8 mouse cellular contexts compared by ENCODE assay signal in genomic region chr9:51766175-51767062, GRCm38 (mm10). TPM values are rescaled to one million over a fixed set of nuclear protein-coding genes. Genes with fewer than 3 reads are reported as not detected.
DNase-seq lines count a peak whose midpoint lies in the region; ATAC-seq and TF ChIP-seq lines count a peak whose summit lies in the region.

No protein-coding gene starts in this region.

- H3K4me2 ChIP-seq in heart, embryonic 12.5 days, result peak overlapping the region; percentile 94
- peak overlapping the region; percentile 95 for H3K4me2 ChIP-seq in embryonic facial prominence, embryonic 14.5 days (ENCODE audit: low read depth, low read length)
- peak overlapping the region; percentile 98 for H3K4me2 ChIP-seq in intestine, postnatal 0 days (replicated peaks; ENCODE audit: low read depth)
- peak overlapping the region; percentile 93 for H3K4me2 ChIP-seq in lung, embryonic 15.5 days

- TF ChIP-seq CTCF in intestine, postnatal 0 days (IDR thresholded peaks at IDR 0.05; ENCODE audit: low read depth), result no peak

- H3K9ac ChIP-seq in heart, embryonic 12.5 days, result peak overlapping the region; percentile 60
- H3K9ac ChIP-seq in embryonic facial prominence, embryonic 14.5 days (ENCODE audit: low read depth, low read length), result peak overlapping the region; percentile 73
- peak overlapping the region; percentile 22; the same call in 1 of the 2 replicates for H3K9ac ChIP-seq in intestine, postnatal 0 days (ENCODE audit: low read depth, low read length)
- peak overlapping the region; percentile 47 for H3K9ac ChIP-seq in lung, embryonic 15.5 days

- no peak overlapping the region for H3K27ac ChIP-seq in heart, embryonic 12.5 days (ENCODE audit: poor library complexity, severe bottlenecking)
- H3K27ac ChIP-seq in embryonic facial prominence, embryonic 14.5 days (replicated peaks; ENCODE audit: low read depth, low read length), result no peak overlapping the region; the same call in 1 of the 2 replicates
- no peak overlapping the region for H3K27ac ChIP-seq in intestine, postnatal 0 days (ENCODE audit: low read depth, low read length)
- H3K27ac ChIP-seq in lung, embryonic 15.5 days, result 0 out of 2 replicates have a peak overlapping the region, but pooled peaks have one; percentile 34

- H3K9me3 ChIP-seq in heart, embryonic 12.5 days (replicated peaks), result no peaks in the 10 kb centered on the region
- H3K9me3 ChIP-seq in embryonic facial prominence, embryonic 14.5 days (ENCODE audit: control insufficient read depth, low read length), result no peaks in the 10 kb centered on the region
- no peaks in the 10 kb centered on the region for H3K9me3 ChIP-seq in intestine, postnatal 0 days (ENCODE audit: control insufficient read depth)
- no peaks in the 10 kb centered on the region for H3K9me3 ChIP-seq in lung, embryonic 15.5 days

- WGBS in heart, embryonic 12.5 days, result under 1% methylated on average over 29 of the region's 29 CpGs
- WGBS in embryonic facial prominence, embryonic 14.5 days, result 0% methylated on average over 29 of the region's 29 CpGs
- 1% methylated on average over 29 of the region's 29 CpGs for WGBS in intestine, postnatal 0 days
- 1% methylated on average over 23 of the region's 29 CpGs for WGBS in lung, embryonic 15.5 days

- H3K4me3 ChIP-seq in heart, embryonic 12.5 days, result peak overlapping the region; percentile 73
- H3K4me3 ChIP-seq in embryonic facial prominence, embryonic 14.5 days (ENCODE audit: low read depth, low read length), result peak overlapping the region; percentile 74
- H3K4me3 ChIP-seq in intestine, postnatal 0 days (ENCODE audit: low read depth, low read length), result peak overlapping the region; percentile 61
- H3K4me3 ChIP-seq in lung, embryonic 15.5 days, result peak overlapping the region; percentile 68

- no peak for ATAC-seq in heart, embryonic 12.5 days (ENCODE audit: insufficient number of reproducible peaks, low FRiP score)
- ATAC-seq in embryonic facial prominence, embryonic 14.5 days (ENCODE audit: low read depth), result no peak
- no peak for ATAC-seq in intestine, postnatal 0 days
- ATAC-seq in lung, embryonic 15.5 days (ENCODE audit: borderline replicate concordance, extremely low read depth, low FRiP score, low TSS enrichment), result no peak
- ATAC-seq in granulocyte monocyte progenitor cell, adult 5-6 weeks (replicated peaks; ENCODE audit: poor library complexity, severe bottlenecking), result no peak

- peaks cover 24% of the 10 kb centered on the region for H3K4me1 ChIP-seq in heart, embryonic 12.5 days (replicated peaks)
- H3K4me1 ChIP-seq in embryonic facial prominence, embryonic 14.5 days (ENCODE audit: control insufficient read depth, insufficient read depth, low read length), result 0 out of 2 replicates have a peak, but pooled peaks cover 3% of the 10 kb centered on the region
- H3K4me1 ChIP-seq in intestine, postnatal 0 days (replicated peaks; ENCODE audit: control insufficient read depth, insufficient read depth, low read length), result no peaks in the 10 kb centered on the region
- peaks cover 22% of the 10 kb centered on the region for H3K4me1 ChIP-seq in lung, embryonic 15.5 days

- H3K27me3 ChIP-seq in heart, embryonic 12.5 days (replicated peaks), result peaks cover 40% of the 10 kb centered on the region
- peaks cover 49% of the 10 kb centered on the region for H3K27me3 ChIP-seq in embryonic facial prominence, embryonic 14.5 days (replicated peaks; ENCODE audit: control insufficient read depth, insufficient read depth, low read length)
- H3K27me3 ChIP-seq in intestine, postnatal 0 days (replicated peaks; ENCODE audit: control insufficient read depth, insufficient read depth, low read length), result peaks cover 47% of the 10 kb centered on the region
- peaks cover 23% of the 10 kb centered on the region; the same call in 1 of the 2 replicates for H3K27me3 ChIP-seq in lung, embryonic 15.5 days

- DNase-seq in heart, adult 9 months (ENCODE audit: low spot score in 2 of 2), result no peak
- peak; percentile 32 for DNase-seq in adrenal gland, postnatal 14 days
- DNase-seq in embryonic facial prominence, embryonic 14.5 days (ENCODE audit: low spot score), result peak; percentile 68
- DNase-seq in right cerebral cortex, postnatal 14 days, result peak; percentile 45

- no peaks in the 10 kb centered on the region for H3K36me3 ChIP-seq in heart, embryonic 12.5 days
- no peaks in the 10 kb centered on the region for H3K36me3 ChIP-seq in embryonic facial prominence, embryonic 14.5 days (ENCODE audit: control insufficient read depth, insufficient read depth, low read length)
- H3K36me3 ChIP-seq in intestine, postnatal 0 days (ENCODE audit: control insufficient read depth, insufficient read depth), result no peaks in the 10 kb centered on the region
- no peaks in the 10 kb centered on the region for H3K36me3 ChIP-seq in lung, embryonic 15.5 days

RNA-seq across cellular contexts. Expression of gene Arhgap20, which starts 1.3 kb away (rescaled TPM):
- polyA plus RNA-seq in heart, embryonic 12.5 days (2016; fragmentation: Nextera tagmentation; extraction: Ambion mirVana), result 0.66 and 0.74 TPM in 2 replicates
- 2.7 and 3.4 TPM in 2 replicates for total RNA-seq in adrenal gland, postnatal 14 days (2021)
- polyA plus RNA-seq in embryonic facial prominence, embryonic 14.5 days (2014; fragmentation: Nextera tagmentation; extraction: Ambion mirVana), result 8.5 and 9.4 TPM in 2 replicates
- 2.2 and 2.3 TPM in 2 replicates for polyA plus RNA-seq in intestine, postnatal 0 days (2015; fragmentation: Nextera tagmentation; extraction: Ambion mirVana)
- polyA plus RNA-seq in lung, embryonic 15.5 days (2015; fragmentation: Nextera tagmentation; extraction: Ambion mirVana), result 10.7 and 11.0 TPM in 2 replicates
- total RNA-seq in granulocyte monocyte progenitor cell, adult 5-6 weeks (2014; fragmentation: Nextera tagmentation), result not detected in 2 replicates
- total RNA-seq in granulocyte monocyte progenitor cell, adult 5-6 weeks (2017), result not detected in 2 replicates

Comparison
In these comparisons a context has a peak if more than half of its experiments do, and no peak if none do; other contexts are left out.
1. H3K9ac ChIP-seq: peak in every context shown above with its lines; median percentile 73 in embryonic facial prominence, embryonic 14.5 days; 60 in heart, embryonic 12.5 days; 47 in lung, embryonic 15.5 days; 22 in intestine, postnatal 0 days.
2. DNase-seq: peak in adrenal gland, postnatal 14 days (single experiment), embryonic facial prominence, embryonic 14.5 days (single experiment) and right cerebral cortex, postnatal 14 days (single experiment); none in heart, adult 9 months (0 of 2).
3. Peak in every context shown above with its lines, with median percentiles within 50 percentile points of each other: H3K4me2 ChIP-seq and H3K4me3 ChIP-seq.